Mouse (Mus musculus) ES-E14 (cell line): Measurements from ENCODE around the gene Bcl2l10.

Experiments used
- CHD2 ChIP-seq: IDR thresholded peaks from 2 replicates; pipeline ENCODE4 v1.6.1; 2014; ENCODE audit warnings: mild to moderate bottlenecking, low read depth, low read length, inconsistent platforms
- HCFC1 ChIP-seq: IDR thresholded peaks from 2 replicates; pipeline ENCODE4 v1.6.1; 2012; ENCODE audit warnings: low read length, inconsistent platforms, borderline replicate concordance; ENCODE audit not compliant: insufficient read depth
- MAFK ChIP-seq: IDR thresholded peaks from 2 replicates; pipeline ENCODE4 v1.6.1; 2014; ENCODE audit warnings: mild to moderate bottlenecking, low read depth, low read length, inconsistent platforms; ENCODE audit not compliant: insufficient read depth
- ZC3H11A ChIP-seq: IDR thresholded peaks from 2 replicates; pipeline ENCODE4 v1.6.1; 2012; ENCODE audit warnings: low read depth, mild to moderate bottlenecking, inconsistent platforms, low read length, borderline replicate concordance

DNA sequence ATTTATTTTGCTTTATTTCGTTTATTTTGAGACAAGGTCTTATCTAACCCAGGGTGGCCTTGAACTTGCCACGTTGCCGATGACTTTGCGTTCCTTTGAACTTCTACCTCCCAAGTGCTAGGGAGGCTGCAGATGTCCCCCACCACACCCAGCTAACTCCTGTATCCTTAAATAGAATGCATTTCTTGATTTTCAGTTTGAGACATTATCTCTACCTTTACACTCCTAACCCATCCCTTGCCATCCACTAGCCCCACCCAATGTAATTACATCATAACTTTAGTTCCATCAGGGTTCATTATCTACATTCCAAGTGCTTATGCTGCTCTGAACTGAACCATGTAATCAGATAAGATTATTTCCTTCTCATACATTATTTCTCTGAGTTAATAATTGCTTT is 8.2 kb downstream of the Bcl2l10 start:
- TF ChIP-seq HCFC1 (no peak), ZC3H11A (no peak), CHD2 (no peak), MAFK (no peak)
